Mouse (Mus musculus) mature B cell (primary cell): ENCODE data around the gene Tbpl2.

Source experiments
- in situ Hi-C: fragments of 300-500 bp; cut with MboI; formaldehyde crosslinking; loops from 2 replicates; pipeline ENCODE4 v1.14.3; 2019

Gene Tbpl2

GRCm38 (mm10) chr2:24096495-24096894, at the start of gene Tbpl2:
Tbpl2 (minus strand) TSS chr2:24096595.
- in situ Hi-C loops: no loop called here

GRCm38 (mm10) chr2:24134373-24134772, 38.0 kb upstream of the Tbpl2 start:
- in situ Hi-C loops: no loop called here

- in situ Hi-C loops: no loop called here
These were observed 12.7 kb upstream of the Tbpl2 start for GRCm38 (mm10) chr2:24109085-24109484.

- in situ Hi-C loops: no loop called here
These were observed 7.4 kb upstream of the Tbpl2 start for GRCm38 (mm10) chr2:24103619-24104289.

GRCm38 (mm10) chr2:24090921-24091320, 5.5 kb downstream of the Tbpl2 start:
- in situ Hi-C loops: no loop called here

DNA sequence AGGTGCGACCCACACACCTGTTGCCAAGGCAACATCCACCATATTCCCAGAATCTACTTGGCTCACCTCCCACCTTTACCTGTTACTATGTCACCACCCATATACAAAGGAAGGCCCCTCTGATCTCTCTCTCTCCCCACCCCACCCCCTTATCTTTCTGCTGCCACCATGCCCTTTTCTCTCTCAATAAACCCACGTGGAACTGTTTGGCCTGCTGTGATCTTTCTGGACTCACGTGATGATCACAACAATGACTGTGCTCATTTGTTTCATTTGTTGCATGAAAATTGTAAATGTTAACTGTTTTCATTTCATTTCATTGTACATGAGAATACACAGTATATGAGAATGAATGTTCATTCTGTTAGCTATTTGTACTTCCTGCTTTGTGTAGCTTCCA, 45.9 kb downstream of the Tbpl2 start:
- in situ Hi-C loops: no loop called here

- in situ Hi-C loops: no loop called here
These were observed 46.9 kb downstream of the Tbpl2 start, which contains the start of gene Hnmt for GRCm38 (mm10) chr2:24049344-24049990. Hnmt (minus strand) TSS chr2:24049394.

DNA sequence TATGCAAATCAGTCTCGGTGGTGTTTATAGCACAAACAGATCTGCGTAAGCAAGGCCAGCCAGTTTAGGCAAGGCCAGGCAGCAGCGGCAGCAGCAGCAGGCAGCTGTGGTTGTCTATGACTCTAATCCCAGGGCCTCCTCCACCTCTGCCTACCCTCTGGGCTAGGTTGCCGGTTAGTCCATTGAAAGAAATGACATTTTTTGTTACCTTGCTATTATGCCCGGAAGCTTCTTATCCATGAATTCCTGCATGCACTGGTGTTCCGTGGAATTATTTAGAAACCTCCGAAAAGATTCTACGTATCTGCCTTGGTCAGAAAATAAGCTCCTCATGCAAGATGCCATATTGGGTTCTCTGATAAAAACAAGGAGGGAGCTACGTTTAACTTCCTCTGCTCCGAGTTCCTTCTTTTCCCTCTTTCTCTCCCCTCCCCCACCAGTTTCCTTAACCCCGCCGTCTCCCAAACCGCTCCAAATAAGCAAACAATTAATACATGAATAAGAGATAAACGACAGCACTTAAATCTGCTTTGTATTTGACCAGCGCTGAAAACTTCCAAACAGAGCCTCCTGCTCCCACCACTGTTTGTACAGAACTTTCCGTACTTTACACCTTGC, 47.8 kb downstream of the Tbpl2 start:
- in situ Hi-C loops: no loop called here

- in situ Hi-C loops: no loop called here
These were observed 48.6 kb downstream of the Tbpl2 start for GRCm38 (mm10) chr2:24047551-24048479.

DNA sequence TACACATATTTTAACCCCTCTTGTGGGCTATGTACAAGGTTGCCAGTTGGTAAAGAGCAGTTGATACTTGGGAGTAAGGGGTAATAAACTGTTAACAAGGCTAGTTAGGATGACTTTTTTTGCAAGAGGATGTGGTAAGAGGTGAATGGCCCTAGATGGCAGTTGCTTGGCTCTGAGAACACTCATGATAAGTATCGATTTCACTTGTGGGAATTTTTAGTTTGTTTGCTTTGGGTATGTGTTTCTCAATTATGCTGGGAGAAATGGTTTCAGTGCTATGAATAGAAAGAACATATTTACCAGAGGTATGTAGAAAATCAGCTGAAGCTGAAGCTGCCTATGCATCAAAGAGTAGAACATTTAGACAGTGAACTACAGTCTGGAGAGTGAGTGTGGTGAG, 53.5 kb downstream of the Tbpl2 start:
- in situ Hi-C loops: no loop called here

GRCm38 (mm10) chr2:24040531-24040930, 55.9 kb downstream of the Tbpl2 start:
- in situ Hi-C loops: no loop called here
